Mouse (Mus musculus): ENCODE data around the gene Ptbp1.

The Ptbp1 gene

DNA sequence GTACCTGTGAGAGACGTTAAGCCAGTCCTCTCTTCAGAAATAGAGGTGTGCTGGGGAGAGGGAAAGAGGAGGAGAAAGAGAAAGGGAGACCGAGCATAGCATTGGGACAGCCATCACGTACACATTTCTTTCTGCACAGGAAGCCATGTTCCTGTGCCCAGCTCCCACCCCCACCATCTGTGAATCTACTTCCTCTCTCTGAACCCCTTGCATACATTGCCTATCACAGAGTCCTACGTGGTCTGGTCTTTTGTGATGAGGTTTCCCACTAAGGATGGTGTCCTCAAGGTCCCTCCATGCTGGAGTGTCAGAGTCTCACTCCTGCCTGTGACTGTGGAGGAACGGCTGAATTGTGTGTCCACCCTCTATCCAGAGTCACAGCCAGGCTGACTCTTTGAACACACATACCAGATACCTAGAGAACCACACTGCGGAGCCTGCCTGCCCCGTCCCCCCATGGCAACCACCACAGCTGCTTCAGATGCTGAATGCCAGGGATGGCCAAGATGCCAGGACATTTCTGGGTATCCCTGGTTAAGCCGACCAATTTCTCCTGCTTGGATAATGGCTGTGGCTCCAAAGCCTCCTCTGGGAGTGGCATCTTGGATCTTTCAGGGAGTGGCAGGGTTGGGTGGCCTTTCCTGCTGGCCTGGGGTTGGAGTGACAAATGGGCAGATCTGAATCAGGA lies 4.1 kb upstream of the Ptbp1 start:
- DNase-seq (ENCODE audit: low read depth, low spot score), result peak; percentile 50
- Histone ChIP-seq H3K27me3 (ENCODE audit: control insufficient read depth, insufficient read depth, low read length, poor library complexity, severe bottlenecking) (no peaks in the 10 kb centered on the region), H3K36me3 (ENCODE audit: control insufficient read depth, insufficient read depth, low read length, poor library complexity, severe bottlenecking) (no peaks in the 10 kb centered on the region)

- Histone ChIP-seq H3K27me3 (ENCODE audit: control insufficient read depth, insufficient read depth, low read length, poor library complexity, severe bottlenecking) (no peaks in the 10 kb centered on the region), H3K36me3 (ENCODE audit: control insufficient read depth, insufficient read depth, low read length, poor library complexity, severe bottlenecking) (no peaks in the 10 kb centered on the region; the same call in 1 of the 2 replicates)
- no peak for DNase-seq (ENCODE audit: low read depth, low spot score)
Observed at GRCm38 (mm10) chr10:79851653-79852052, 2.6 kb upstream of the Ptbp1 start.

- no peak for DNase-seq (ENCODE audit: low read depth, low spot score)
- H3K27me3 ChIP-seq (ENCODE audit: control insufficient read depth, insufficient read depth, low read length, poor library complexity, severe bottlenecking), result no peaks in the 10 kb centered on the region
- no peaks in the 10 kb centered on the region; the same call in 1 of the 2 replicates for H3K36me3 ChIP-seq (ENCODE audit: control insufficient read depth, insufficient read depth, low read length, poor library complexity, severe bottlenecking)
Observed at GRCm38 (mm10) chr10:79852107-79852789, 2.0 kb upstream of the Ptbp1 start.

GRCm38 (mm10) chr10:79852827-79853226 lies 1.4 kb upstream of the Ptbp1 start:
- H3K27me3 ChIP-seq (ENCODE audit: control insufficient read depth, insufficient read depth, low read length, poor library complexity, severe bottlenecking), result no peaks in the 10 kb centered on the region
- no peaks in the 10 kb centered on the region; the same call in 1 of the 2 replicates for H3K36me3 ChIP-seq (ENCODE audit: control insufficient read depth, insufficient read depth, low read length, poor library complexity, severe bottlenecking)
- no peak for DNase-seq (ENCODE audit: low read depth, low spot score)

- Histone ChIP-seq H3K36me3 (ENCODE audit: control insufficient read depth, insufficient read depth, low read length, poor library complexity, severe bottlenecking) (no peaks in the 10 kb centered on the region; the same call in 1 of the 2 replicates), H3K27me3 (ENCODE audit: control insufficient read depth, insufficient read depth, low read length, poor library complexity, severe bottlenecking) (no peaks in the 10 kb centered on the region)
- no peak for DNase-seq (ENCODE audit: low read depth, low spot score)
Observed at GRCm38 (mm10) chr10:79853392-79853791, 835 bp upstream of the Ptbp1 start.

DNA sequence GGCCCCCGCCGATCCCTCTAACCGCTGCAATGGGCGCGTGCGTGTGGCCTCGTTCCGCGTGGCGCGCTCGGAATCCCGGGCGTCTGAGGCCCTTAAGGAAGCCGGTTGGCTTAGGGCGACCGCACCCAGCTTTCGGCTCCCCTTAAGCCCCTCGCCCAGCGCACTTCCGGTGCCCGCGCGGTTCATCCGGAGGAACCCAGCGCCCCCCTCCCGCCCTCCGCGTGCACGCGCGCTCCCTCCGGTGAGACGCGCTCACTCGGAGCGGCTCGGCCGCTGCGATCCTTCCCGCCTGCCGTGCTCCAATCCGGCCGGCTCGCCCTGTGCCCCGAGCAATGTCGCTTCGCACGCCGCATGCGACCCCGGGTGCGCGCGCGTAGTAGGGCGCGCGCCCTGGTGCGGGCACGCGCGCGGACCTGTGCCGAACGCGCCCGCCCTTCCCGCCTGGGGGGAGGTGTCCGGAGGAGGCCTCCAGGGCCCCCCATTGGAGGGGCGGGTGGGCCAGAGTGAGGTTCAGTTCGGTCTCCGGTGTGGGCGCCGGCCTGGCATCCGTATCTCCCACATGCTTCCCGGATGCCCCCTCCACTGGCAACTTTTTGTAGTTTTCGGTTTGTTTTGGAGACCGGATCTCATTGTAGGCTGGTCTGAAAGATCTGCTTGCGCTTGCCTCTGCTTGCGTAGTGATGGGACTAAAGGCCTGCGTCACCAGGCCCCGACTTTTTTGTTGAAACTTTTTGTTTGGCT lies 744 bp downstream of the Ptbp1 start:
- DNase-seq (ENCODE audit: low read depth, low spot score), result peak; percentile 74
- no peaks in the 10 kb centered on the region for H3K27me3 ChIP-seq (ENCODE audit: control insufficient read depth, insufficient read depth, low read length, poor library complexity, severe bottlenecking)
- H3K36me3 ChIP-seq (ENCODE audit: control insufficient read depth, insufficient read depth, low read length, poor library complexity, severe bottlenecking), result peaks cover 9% of the 10 kb centered on the region

DNA sequence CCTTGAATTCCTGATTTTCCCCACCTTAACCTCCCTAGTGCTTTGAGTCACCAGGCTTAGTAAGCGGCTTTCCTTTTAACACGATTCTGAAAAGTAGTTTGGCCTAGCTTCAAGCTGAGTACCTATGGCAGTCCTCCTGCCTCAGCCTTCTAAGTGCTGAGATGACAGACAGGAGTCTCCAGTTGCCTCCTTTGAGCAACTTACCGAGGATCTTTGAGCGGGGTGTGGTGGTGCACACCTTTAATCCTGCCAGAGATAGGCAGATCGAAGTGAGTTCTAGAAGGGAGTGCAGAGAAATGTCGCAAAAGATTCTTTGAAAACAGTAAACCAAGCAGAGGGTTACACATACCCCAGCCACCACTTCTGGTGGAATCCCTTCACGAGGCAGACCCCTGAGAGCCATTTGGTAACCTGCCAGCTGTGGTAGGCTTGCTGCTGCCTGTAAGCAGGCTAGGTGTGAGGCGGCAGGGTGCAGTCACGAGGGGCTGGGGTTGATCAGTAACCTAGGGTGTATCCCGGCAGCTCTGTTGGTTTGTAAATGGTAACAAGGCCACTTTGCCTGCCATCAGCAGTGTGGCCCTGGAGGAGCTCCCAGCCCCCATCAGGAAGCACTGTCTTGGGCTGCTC lies 1.4 kb downstream of the Ptbp1 start:
- Histone ChIP-seq H3K27me3 (ENCODE audit: control insufficient read depth, insufficient read depth, low read length, poor library complexity, severe bottlenecking) (no peaks in the 10 kb centered on the region), H3K36me3 (ENCODE audit: control insufficient read depth, insufficient read depth, low read length, poor library complexity, severe bottlenecking) (peaks cover 15% of the 10 kb centered on the region)
- no peak for DNase-seq (ENCODE audit: low read depth, low spot score)

- Histone ChIP-seq H3K36me3 (ENCODE audit: control insufficient read depth, insufficient read depth, low read length, poor library complexity, severe bottlenecking) (peaks cover 19% of the 10 kb centered on the region), H3K27me3 (ENCODE audit: control insufficient read depth, insufficient read depth, low read length, poor library complexity, severe bottlenecking) (no peaks in the 10 kb centered on the region)
- no peak for DNase-seq (ENCODE audit: low read depth, low spot score)
Observed at GRCm38 (mm10) chr10:79856280-79856679, 2.1 kb downstream of the Ptbp1 start.

- Histone ChIP-seq H3K27me3 (ENCODE audit: control insufficient read depth, insufficient read depth, low read length, poor library complexity, severe bottlenecking) (no peaks in the 10 kb centered on the region), H3K36me3 (ENCODE audit: control insufficient read depth, insufficient read depth, low read length, poor library complexity, severe bottlenecking) (peaks cover 21% of the 10 kb centered on the region)
- DNase-seq (ENCODE audit: low read depth, low spot score), result no peak
Observed at GRCm38 (mm10) chr10:79856704-79857451, 2.7 kb downstream of the Ptbp1 start.

GRCm38 (mm10) chr10:79857452-79857811 lies 3.2 kb downstream of the Ptbp1 start:
- DNase-seq (ENCODE audit: low read depth, low spot score), result peak; percentile 79
- Histone ChIP-seq H3K36me3 (ENCODE audit: control insufficient read depth, insufficient read depth, low read length, poor library complexity, severe bottlenecking) (peaks cover 25% of the 10 kb centered on the region), H3K27me3 (ENCODE audit: control insufficient read depth, insufficient read depth, low read length, poor library complexity, severe bottlenecking) (no peaks in the 10 kb centered on the region)

GRCm38 (mm10) chr10:79857894-79858293 lies 3.7 kb downstream of the Ptbp1 start:
- Histone ChIP-seq H3K36me3 (ENCODE audit: control insufficient read depth, insufficient read depth, low read length, poor library complexity, severe bottlenecking) (peaks cover 25% of the 10 kb centered on the region), H3K27me3 (ENCODE audit: control insufficient read depth, insufficient read depth, low read length, poor library complexity, severe bottlenecking) (no peaks in the 10 kb centered on the region)
- DNase-seq (ENCODE audit: low read depth, low spot score), result no peak

DNA sequence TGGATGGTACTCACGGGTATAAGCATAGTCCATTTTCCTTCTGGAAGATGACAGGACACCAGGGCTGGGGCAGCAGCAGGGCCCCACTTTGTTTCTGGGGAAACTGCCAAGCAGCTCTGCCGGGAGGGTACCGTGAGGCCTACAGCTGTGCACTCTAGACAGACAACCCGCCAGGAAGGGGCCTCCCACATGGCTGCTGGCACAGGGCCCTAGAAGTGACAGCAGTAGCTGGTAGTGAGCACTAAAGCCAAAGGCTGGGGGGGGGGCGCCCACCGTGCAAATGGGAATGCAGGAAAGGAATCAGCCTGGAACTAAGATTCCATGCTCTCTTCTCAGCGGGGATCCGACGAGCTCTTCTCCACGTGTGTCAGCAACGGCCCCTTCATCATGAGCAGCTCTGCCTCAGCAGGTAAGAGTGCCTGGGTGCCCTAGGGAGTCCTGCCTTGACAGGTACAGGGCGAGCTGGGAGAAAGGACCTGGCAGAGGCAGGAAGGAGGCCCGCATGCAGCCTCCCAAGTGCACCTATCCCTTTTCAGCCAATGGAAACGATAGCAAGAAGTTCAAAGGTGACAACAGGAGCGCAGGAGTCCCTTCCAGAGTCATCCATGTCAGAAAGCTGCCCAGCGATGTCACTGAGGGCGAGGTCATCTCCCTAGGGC lies 4.3 kb downstream of the Ptbp1 start:
- H3K27me3 ChIP-seq (ENCODE audit: control insufficient read depth, insufficient read depth, low read length, poor library complexity, severe bottlenecking), result no peaks in the 10 kb centered on the region
- no peak for DNase-seq (ENCODE audit: low read depth, low spot score)

GRCm38 (mm10) chr10:79859116-79859515 lies 4.9 kb downstream of the Ptbp1 start:
- no peaks in the 10 kb centered on the region for H3K27me3 ChIP-seq (ENCODE audit: control insufficient read depth, insufficient read depth, low read length, poor library complexity, severe bottlenecking)
- no peak for DNase-seq (ENCODE audit: low read depth, low spot score)
- H3K36me3 ChIP-seq (ENCODE audit: control insufficient read depth, insufficient read depth, low read length, poor library complexity, severe bottlenecking), result peaks cover 25% of the 10 kb centered on the region

More for the DNA sequence above, 4.3 kb downstream of the Ptbp1 start:
- peaks cover 25% of the 10 kb centered on the region for H3K36me3 ChIP-seq (ENCODE audit: control insufficient read depth, insufficient read depth, low read length, poor library complexity, severe bottlenecking)

Measured in splenic B cell, adult 2 months (primary cell).